Mouse (Mus musculus): Measurements from ENCODE around the gene Ifi203. TPM values are rescaled to one million over a fixed set of nuclear protein-coding genes. Genes with fewer than 3 reads are reported as not detected.
"Not testable (repeated sequence)": the region's sequence is repeated elsewhere in the genome, so short reads cannot be mapped to it uniquely, and the experiment has no call there.

Gene Ifi203
- polyA plus RNA-seq, 1 experiment, result 0.74 TPM

- H3K4me1 ChIP-seq (ENCODE audit: control insufficient read depth, insufficient read depth, low read length), result no peaks in the 10 kb centered on the region
- TF ChIP-seq POLR2A (IDR thresholded peaks at IDR 0.05; ENCODE audit: control insufficient read depth, low read depth, low read length) (no peak), CTCF (IDR thresholded peaks at IDR 0.05; ENCODE audit: control insufficient read depth, insufficient read depth, insufficient replicate concordance, low read depth, low read length) (no peak)
- H3K4me3 ChIP-seq (ENCODE audit: control insufficient read depth, low read depth, low read length), result no peak overlapping the region
- no peak overlapping the region for H3K27ac ChIP-seq (ENCODE audit: control insufficient read depth, insufficient read depth, low read depth, low read length)
- H3K27me3 ChIP-seq (ENCODE audit: control insufficient read depth, insufficient read depth, low read length), result no peaks in the 10 kb centered on the region
- no peaks in the 10 kb centered on the region for H3K36me3 ChIP-seq (ENCODE audit: control insufficient read depth, insufficient read depth, low read length)
Observed at GRCm38 (mm10) chr1:173955071-173955796, 12.8 kb upstream of the Ifi203 start.

DNA sequence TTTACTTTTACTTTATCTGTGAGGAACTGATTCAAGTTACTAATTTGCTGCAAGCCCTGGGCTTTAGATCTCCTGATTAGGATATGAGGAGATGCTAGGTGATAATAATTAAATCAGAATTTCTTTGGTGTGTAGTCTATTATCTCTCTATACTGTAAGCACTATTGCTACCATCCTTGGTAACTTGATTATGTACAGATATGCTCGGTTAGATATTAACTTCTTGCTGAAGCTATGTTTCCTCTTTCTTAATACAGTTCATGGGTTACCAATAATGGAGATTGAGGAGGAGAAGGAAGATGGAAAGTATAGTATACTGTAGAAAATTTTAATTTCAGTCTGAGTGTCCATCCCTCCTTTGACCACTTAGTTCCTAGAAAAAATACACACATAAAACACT lies 11.1 kb upstream of the Ifi203 start:
- H3K36me3 ChIP-seq (ENCODE audit: control insufficient read depth, insufficient read depth, low read length), result no peaks in the 10 kb centered on the region
- TF ChIP-seq POLR2A (IDR thresholded peaks at IDR 0.05; ENCODE audit: control insufficient read depth, low read depth, low read length), result no peak
- no peak for TF ChIP-seq CTCF (IDR thresholded peaks at IDR 0.05; ENCODE audit: control insufficient read depth, insufficient read depth, insufficient replicate concordance, low read depth, low read length)
- no peak overlapping the region for H3K4me3 ChIP-seq (ENCODE audit: control insufficient read depth, low read depth, low read length)
- no peaks in the 10 kb centered on the region for H3K27me3 ChIP-seq (ENCODE audit: control insufficient read depth, insufficient read depth, low read length)
- H3K4me1 ChIP-seq (ENCODE audit: control insufficient read depth, insufficient read depth, low read length), result no peaks in the 10 kb centered on the region
- no peak overlapping the region for H3K27ac ChIP-seq (ENCODE audit: control insufficient read depth, insufficient read depth, low read depth, low read length)

- H3K4me1 ChIP-seq (ENCODE audit: control insufficient read depth, insufficient read depth, low read length); H3K4me3 ChIP-seq (ENCODE audit: control insufficient read depth, low read depth, low read length); H3K27ac ChIP-seq (ENCODE audit: control insufficient read depth, insufficient read depth, low read depth, low read length); H3K36me3 ChIP-seq (ENCODE audit: control insufficient read depth, insufficient read depth, low read length); H3K27me3 ChIP-seq (ENCODE audit: control insufficient read depth, insufficient read depth, low read length): not testable (repeated sequence)
Observed at GRCm38 (mm10) chr1:173949044-173949443, 6.6 kb upstream of the Ifi203 start.

- not testable (repeated sequence) for H3K4me3 ChIP-seq (ENCODE audit: control insufficient read depth, low read depth, low read length); H3K4me1 ChIP-seq (ENCODE audit: control insufficient read depth, insufficient read depth, low read length); H3K27me3 ChIP-seq (ENCODE audit: control insufficient read depth, insufficient read depth, low read length); H3K27ac ChIP-seq (ENCODE audit: control insufficient read depth, insufficient read depth, low read depth, low read length); H3K36me3 ChIP-seq (ENCODE audit: control insufficient read depth, insufficient read depth, low read length)
Observed at GRCm38 (mm10) chr1:173942780-173943066, 251 bp upstream of the Ifi203 start.

DNA sequence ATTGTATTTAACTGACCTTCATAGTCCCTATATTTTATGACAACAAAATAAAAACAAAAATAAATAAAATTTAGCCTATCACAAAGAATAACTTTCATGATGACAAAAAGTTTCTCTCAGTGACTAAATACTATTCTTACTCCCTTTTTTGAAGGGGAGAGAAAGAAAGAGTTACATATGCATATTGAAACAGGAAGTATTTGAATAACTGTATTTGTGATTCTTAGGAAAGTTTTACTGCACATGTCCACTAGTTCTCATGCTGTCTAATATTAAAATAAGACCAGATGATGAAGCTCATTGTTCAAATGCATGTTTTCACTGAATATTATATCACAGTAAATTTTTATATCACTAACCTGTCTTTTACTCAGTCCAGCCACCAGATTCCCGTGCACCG lies 950 bp downstream of the Ifi203 start:
- not testable (repeated sequence) for H3K4me1 ChIP-seq (ENCODE audit: control insufficient read depth, insufficient read depth, low read length); H3K4me3 ChIP-seq (ENCODE audit: control insufficient read depth, low read depth, low read length); H3K27me3 ChIP-seq (ENCODE audit: control insufficient read depth, insufficient read depth, low read length); H3K36me3 ChIP-seq (ENCODE audit: control insufficient read depth, insufficient read depth, low read length); H3K27ac ChIP-seq (ENCODE audit: control insufficient read depth, insufficient read depth, low read depth, low read length)

GRCm38 (mm10) chr1:173919279-173919678 lies 23.2 kb downstream of the Ifi203 start:
- H3K36me3 ChIP-seq (ENCODE audit: control insufficient read depth, insufficient read depth, low read length); H3K27ac ChIP-seq (ENCODE audit: control insufficient read depth, insufficient read depth, low read depth, low read length); H3K4me1 ChIP-seq (ENCODE audit: control insufficient read depth, insufficient read depth, low read length); H3K27me3 ChIP-seq (ENCODE audit: control insufficient read depth, insufficient read depth, low read length); H3K4me3 ChIP-seq (ENCODE audit: control insufficient read depth, low read depth, low read length): not testable (repeated sequence)

DNA sequence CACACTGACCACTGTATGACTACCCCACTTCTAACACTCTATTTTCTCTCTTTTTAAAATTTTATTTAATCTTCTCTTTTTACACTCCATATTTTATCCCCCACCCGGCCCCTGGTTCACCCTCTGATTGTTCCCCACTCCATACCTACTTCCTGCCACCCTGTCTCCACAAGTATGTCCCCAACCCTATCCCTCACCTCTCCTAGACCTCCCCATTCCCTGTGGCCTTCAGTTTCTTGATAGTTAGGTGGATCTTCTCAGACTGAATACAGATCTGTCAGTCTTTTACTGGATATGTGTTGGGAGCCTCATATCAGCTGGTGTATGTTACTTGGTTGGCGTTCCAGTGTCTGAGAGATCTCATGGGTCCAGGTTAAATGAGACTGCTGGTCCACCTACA lies 27.9 kb downstream of the Ifi203 start:
- TF ChIP-seq CTCF (IDR thresholded peaks at IDR 0.05; ENCODE audit: control insufficient read depth, insufficient read depth, insufficient replicate concordance, low read depth, low read length) (no peak), POLR2A (IDR thresholded peaks at IDR 0.05; ENCODE audit: control insufficient read depth, low read depth, low read length) (no peak)
- no peaks in the 10 kb centered on the region for H3K4me1 ChIP-seq (ENCODE audit: control insufficient read depth, insufficient read depth, low read length)
- H3K27me3 ChIP-seq (ENCODE audit: control insufficient read depth, insufficient read depth, low read length), result no peaks in the 10 kb centered on the region

DNA sequence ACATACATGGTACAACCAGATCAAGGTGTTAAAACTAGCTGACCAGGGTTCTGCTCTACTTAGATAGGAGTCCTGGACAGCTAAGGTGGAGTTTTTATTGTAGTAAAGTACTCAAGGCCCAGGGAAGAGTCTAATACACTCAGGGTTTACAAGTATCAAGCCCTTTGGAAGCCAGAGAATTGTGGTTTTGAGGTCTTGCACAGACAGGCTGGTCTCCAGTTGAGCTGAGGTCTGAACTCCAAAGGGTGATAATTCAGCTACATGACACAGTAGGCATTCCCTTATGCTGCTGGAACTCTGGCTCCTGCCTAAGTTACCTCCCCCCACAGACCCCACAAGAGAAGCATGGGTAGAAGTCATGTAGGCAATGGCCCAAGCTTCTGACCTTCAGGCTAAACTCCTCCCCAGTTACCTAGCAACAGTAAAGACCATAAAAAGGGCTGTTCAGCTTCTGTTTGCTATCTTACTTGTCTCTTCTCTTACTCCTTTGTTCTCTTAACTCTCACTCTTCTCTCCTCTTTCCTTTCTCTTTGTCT lies 29.1 kb downstream of the Ifi203 start:
- not testable (repeated sequence) for H3K27ac ChIP-seq (ENCODE audit: control insufficient read depth, insufficient read depth, low read depth, low read length); H3K36me3 ChIP-seq (ENCODE audit: control insufficient read depth, insufficient read depth, low read length); H3K4me3 ChIP-seq (ENCODE audit: control insufficient read depth, low read depth, low read length); H3K4me1 ChIP-seq (ENCODE audit: control insufficient read depth, insufficient read depth, low read length); H3K27me3 ChIP-seq (ENCODE audit: control insufficient read depth, insufficient read depth, low read length)

More for the DNA sequence above, 27.9 kb downstream of the Ifi203 start:
- Histone ChIP-seq H3K27ac (ENCODE audit: control insufficient read depth, insufficient read depth, low read depth, low read length) (no peak overlapping the region), H3K36me3 (ENCODE audit: control insufficient read depth, insufficient read depth, low read length) (no peaks in the 10 kb centered on the region), H3K4me3 (ENCODE audit: control insufficient read depth, low read depth, low read length) (no peak overlapping the region)

- not testable (repeated sequence) for H3K27ac ChIP-seq (ENCODE audit: control insufficient read depth, insufficient read depth, low read depth, low read length); H3K4me3 ChIP-seq (ENCODE audit: control insufficient read depth, low read depth, low read length); H3K4me1 ChIP-seq (ENCODE audit: control insufficient read depth, insufficient read depth, low read length); H3K36me3 ChIP-seq (ENCODE audit: control insufficient read depth, insufficient read depth, low read length); H3K27me3 ChIP-seq (ENCODE audit: control insufficient read depth, insufficient read depth, low read length)
Observed at GRCm38 (mm10) chr1:173912548-173913255, 29.8 kb downstream of the Ifi203 start, which contains the start of gene Ifi211. Gene Ifi211 (minus strand): TSS chr1:173913046.

All from testis, adult 2 months (tissue).